Mouse (Mus musculus) MEL (cell line): Measurements from ENCODE around the gene Capn12. TPM values are rescaled to one million over a fixed set of nuclear protein-coding genes. Genes with fewer than 3 reads are reported as not detected.
"Not testable (repeated sequence)": the region's sequence is repeated elsewhere in the genome, so short reads cannot be mapped to it uniquely, and the experiment has no call there.

ENCODE experiments used
- DNase-seq: peaks from one replicate; pipeline ENCODE4 v3.0.0; 2011; ENCODE audit warnings: low read depth, low spot score
- H3K27ac ChIP-seq: 2 replicates; pipeline ENCODE4 v1.5.1; 2012; ENCODE audit warnings: low read depth, mild to moderate bottlenecking, control low read depth, low read length, moderate library complexity; ENCODE audit not compliant: control insufficient read depth
- H3K27me3 ChIP-seq, 2 experiments: fragments of 150-350 bp in 1 of 2; sonication (generic) in 1 of 2; 2 replicates each; pipeline ENCODE4 v1.6.1; 2012; ENCODE audit warnings: low read length in 2 of 2, mild to moderate bottlenecking in 2 of 2, improper control_type of control experiment in 1 of 2, moderate library complexity in 1 of 2; ENCODE audit not compliant: insufficient read depth in 2 of 2, control insufficient read depth in 1 of 2
- H3K36me3 ChIP-seq, 2 experiments: 2 replicates each; pipeline ENCODE4 v1.6.1; 2012 to 2014; ENCODE audit warnings: low read length in 2 of 2, improper control_type of control experiment in 1 of 2, inconsistent platforms in 1 of 2, mild to moderate bottlenecking in 1 of 2; ENCODE audit not compliant: insufficient read depth in 2 of 2, control insufficient read depth in 1 of 2
- H3K4me1 ChIP-seq, 2 experiments: fragments of 150-350 bp in 1 of 2; sonication (generic) in 1 of 2; 2 replicates each; pipeline ENCODE4 v1.6.1; 2012; ENCODE audit warnings: low read length in 2 of 2, improper control_type of control experiment in 1 of 2, mild to moderate bottlenecking in 1 of 2; ENCODE audit not compliant: insufficient read depth in 2 of 2, control insufficient read depth in 1 of 2
- H3K4me3 ChIP-seq, 2 experiments: fragments of 150-350 bp in 1 of 2; sonication (generic) in 1 of 2; 2 replicates each; pipeline ENCODE4 v1.5.1; 2012; ENCODE audit warnings: low read depth in 2 of 2, low read length in 2 of 2, mild to moderate bottlenecking in 2 of 2, moderate library complexity in 2 of 2, control low read depth in 1 of 2, improper control_type of control experiment in 1 of 2; ENCODE audit not compliant: control insufficient read depth in 1 of 2, insufficient read depth in 1 of 2
- H3K79me2 ChIP-seq: 2 replicates; pipeline ENCODE4 v1.6.1; 2012; ENCODE audit warnings: mild to moderate bottlenecking, low read length, moderate library complexity; ENCODE audit not compliant: control insufficient read depth, poor library complexity, insufficient read depth
- H3K9ac ChIP-seq: 2 replicates; pipeline ENCODE4 v1.6.1; 2012; ENCODE audit warnings: low read depth, mild to moderate bottlenecking, control low read depth, low read length, moderate library complexity; ENCODE audit not compliant: control insufficient read depth, poor library complexity, severe bottlenecking
- H3K9me3 ChIP-seq: fragments of 150-350 bp; sonication (generic); replicated peaks from 2 replicates; pipeline ENCODE4 v1.6.1; 2012; ENCODE audit warnings: mild to moderate bottlenecking, low read length, improper control_type of control experiment, moderate library complexity; ENCODE audit not compliant: insufficient read depth
- BHLHE40 ChIP-seq: IDR thresholded peaks from 2 replicates; pipeline ENCODE4 v1.6.1; 2012; ENCODE audit warnings: low read depth, mild to moderate bottlenecking, inconsistent platforms, low read length, improper control_type of control experiment, borderline replicate concordance
- CHD2 ChIP-seq: IDR thresholded peaks from 2 replicates; pipeline ENCODE4 v1.6.1; 2011; ENCODE audit warnings: low read length, improper control_type of control experiment
- CTCF ChIP-seq, 3 experiments: IDR thresholded peaks in 2 of 3; conservative IDR thresholded peaks in 1 of 3; 2 replicates each; pipeline ENCODE4 v1.5.1; 2011 to 2012; ENCODE audit warnings: low read length in 3 of 3, low read depth in 2 of 3, mild to moderate bottlenecking in 2 of 3, improper control_type of control experiment in 1 of 3, inconsistent platforms in 1 of 3, mixed read lengths in 1 of 3, moderate library complexity in 1 of 3; ENCODE audit not compliant: control insufficient read depth in 1 of 3, insufficient read depth in 1 of 3, poor library complexity in 1 of 3, severe bottlenecking in 1 of 3
- ETS1 ChIP-seq: IDR thresholded peaks from 2 replicates; pipeline ENCODE4 v1.6.1; 2012; ENCODE audit warnings: low read depth, mild to moderate bottlenecking, inconsistent platforms, low read length, improper control_type of control experiment, moderate library complexity
- GABPA ChIP-seq: IDR thresholded peaks from 2 replicates; pipeline ENCODE4 v1.6.1; 2012; ENCODE audit warnings: low read depth, mild to moderate bottlenecking, inconsistent platforms, low read length, improper control_type of control experiment, moderate library complexity
- GATA1 ChIP-seq: IDR thresholded peaks from 2 replicates; pipeline ENCODE4 v1.6.1; 2011; ENCODE audit warnings: low read depth, low read length, improper control_type of control experiment
- HCFC1 ChIP-seq: IDR thresholded peaks from 2 replicates; pipeline ENCODE4 v1.6.1; 2012; ENCODE audit warnings: low read depth, mild to moderate bottlenecking, inconsistent platforms, low read length, improper control_type of control experiment, moderate library complexity
- KAT2A ChIP-seq: conservative IDR thresholded peaks from 2 replicates; pipeline ENCODE4 v1.6.1; 2012; ENCODE audit warnings: low read depth, low read length, improper control_type of control experiment, inconsistent platforms
- MAX ChIP-seq: IDR thresholded peaks from 2 replicates; pipeline ENCODE4 v1.6.1; 2011; ENCODE audit warnings: low read length, improper control_type of control experiment
- MEF2A ChIP-seq: IDR thresholded peaks from 2 replicates; pipeline ENCODE4 v1.6.1; 2014; ENCODE audit warnings: low read depth, mild to moderate bottlenecking, inconsistent platforms, low read length, improper control_type of control experiment; ENCODE audit not compliant: poor library complexity, insufficient replicate concordance, severe bottlenecking; ENCODE audit errors: extremely low read depth
- NELFE ChIP-seq: IDR thresholded peaks from 2 replicates; pipeline ENCODE4 v1.6.1; 2011; ENCODE audit warnings: low read depth, low read length, improper control_type of control experiment
- NRF1 ChIP-seq: IDR thresholded peaks from 2 replicates; pipeline ENCODE4 v1.6.1; 2014; ENCODE audit warnings: low read depth, mild to moderate bottlenecking, inconsistent platforms, low read length, improper control_type of control experiment, moderate library complexity; ENCODE audit not compliant: poor library complexity, insufficient read depth, severe bottlenecking
- POLR2A ChIP-seq, 2 experiments: IDR thresholded peaks; 2 replicates each; pipeline ENCODE4 v1.6.1; 2011 to 2012; ENCODE audit warnings: low read length in 2 of 2, mild to moderate bottlenecking in 2 of 2, control low read depth in 1 of 2, improper control_type of control experiment in 1 of 2, low read depth in 1 of 2, moderate library complexity in 1 of 2; ENCODE audit not compliant: control insufficient read depth in 1 of 2, insufficient read depth in 1 of 2, poor library complexity in 1 of 2
- POLR2AphosphoS2 ChIP-seq: IDR thresholded peaks from 2 replicates; pipeline ENCODE4 v1.6.1; 2011; ENCODE audit warnings: low read length, improper control_type of control experiment
- POLR2AphosphoS5 ChIP-seq: IDR thresholded peaks from 2 replicates; pipeline ENCODE4 v1.6.1; 2012; ENCODE audit warnings: low read depth, borderline replicate concordance, mild to moderate bottlenecking, inconsistent platforms, low read length, moderate library complexity, mixed read lengths
- RAD21 ChIP-seq: IDR thresholded peaks from 2 replicates; pipeline ENCODE4 v1.6.1; 2011; ENCODE audit warnings: mild to moderate bottlenecking, low read depth, low read length, improper control_type of control experiment
- RCOR1 ChIP-seq: IDR thresholded peaks from 2 replicates; pipeline ENCODE4 v1.6.1; 2012; ENCODE audit warnings: low read depth, mild to moderate bottlenecking, inconsistent platforms, low read length, improper control_type of control experiment
- SIN3A ChIP-seq: IDR thresholded peaks from 2 replicates; pipeline ENCODE4 v1.6.1; 2012; ENCODE audit warnings: low read length, improper control_type of control experiment, inconsistent platforms
- SMC3 ChIP-seq: IDR thresholded peaks from 2 replicates; pipeline ENCODE4 v1.6.1; 2011; ENCODE audit warnings: low read depth, low read length, improper control_type of control experiment
- TAL1 ChIP-seq: IDR thresholded peaks from 2 replicates; pipeline ENCODE4 v1.6.1; 2012; ENCODE audit warnings: mild to moderate bottlenecking, inconsistent platforms, low read length, moderate library complexity, mixed read lengths
- UBTF ChIP-seq: IDR thresholded peaks from 2 replicates; pipeline ENCODE4 v1.6.1; 2012; ENCODE audit warnings: low read depth, mild to moderate bottlenecking, inconsistent platforms, low read length, improper control_type of control experiment, moderate library complexity, borderline replicate concordance; ENCODE audit not compliant: insufficient read depth
- USF1 ChIP-seq: IDR thresholded peaks from 2 replicates; pipeline ENCODE4 v1.6.1; 2014; ENCODE audit warnings: low read depth, mild to moderate bottlenecking, inconsistent platforms, low read length, improper control_type of control experiment, moderate library complexity
- USF2 ChIP-seq, 2 experiments: IDR thresholded peaks; 2 replicates each; pipeline ENCODE4 v1.6.1; 2011 to 2012; ENCODE audit warnings: improper control_type of control experiment in 2 of 2, low read length in 2 of 2, borderline replicate concordance in 1 of 2, inconsistent platforms in 1 of 2, low read depth in 1 of 2, mild to moderate bottlenecking in 1 of 2; ENCODE audit not compliant: insufficient read depth in 1 of 2
- ZC3H11A ChIP-seq: IDR thresholded peaks from 2 replicates; pipeline ENCODE4 v1.6.1; 2012; ENCODE audit warnings: low read depth, mild to moderate bottlenecking, inconsistent platforms, low read length, improper control_type of control experiment
- ZKSCAN1 ChIP-seq: IDR thresholded peaks from 2 replicates; pipeline ENCODE4 v1.6.1; 2012; ENCODE audit warnings: low read depth, mild to moderate bottlenecking, inconsistent platforms, low read length, improper control_type of control experiment, moderate library complexity
- ZNF384 ChIP-seq: IDR thresholded peaks from 2 replicates; pipeline ENCODE4 v1.6.1; 2012; ENCODE audit warnings: low read depth, mild to moderate bottlenecking, inconsistent platforms, low read length, improper control_type of control experiment
- polyA plus RNA-seq, 2 experiments: library from polyadenylated mRNA; stranded (reverse) in 1 of 2; unstranded in 1 of 2; fragments of >175 nt in 1 of 2; fragments of >200 nt in 1 of 2; gene quantifications; 2 replicates each; pipeline versions ENCODE4 v1.2.1 to v1.2.4; 2012; ENCODE audit warnings: low replicate concordance in 2 of 2, low read depth in 1 of 2; ENCODE audit not compliant: insufficient read length in 2 of 2, insufficient read depth in 1 of 2, missing spikeins in 1 of 2
- total RNA-seq: library from RNA; depleted of rRNA; stranded (reverse); fragments of 300-350 nt; gene quantifications from 2 replicates; pipeline ENCODE4 v1.2.3, GENCODE M21; 2012

The Capn12 gene
- total and polyA plus RNA-seq, 3 experiments = 0.19 TPM; not detected in 2

DNA sequence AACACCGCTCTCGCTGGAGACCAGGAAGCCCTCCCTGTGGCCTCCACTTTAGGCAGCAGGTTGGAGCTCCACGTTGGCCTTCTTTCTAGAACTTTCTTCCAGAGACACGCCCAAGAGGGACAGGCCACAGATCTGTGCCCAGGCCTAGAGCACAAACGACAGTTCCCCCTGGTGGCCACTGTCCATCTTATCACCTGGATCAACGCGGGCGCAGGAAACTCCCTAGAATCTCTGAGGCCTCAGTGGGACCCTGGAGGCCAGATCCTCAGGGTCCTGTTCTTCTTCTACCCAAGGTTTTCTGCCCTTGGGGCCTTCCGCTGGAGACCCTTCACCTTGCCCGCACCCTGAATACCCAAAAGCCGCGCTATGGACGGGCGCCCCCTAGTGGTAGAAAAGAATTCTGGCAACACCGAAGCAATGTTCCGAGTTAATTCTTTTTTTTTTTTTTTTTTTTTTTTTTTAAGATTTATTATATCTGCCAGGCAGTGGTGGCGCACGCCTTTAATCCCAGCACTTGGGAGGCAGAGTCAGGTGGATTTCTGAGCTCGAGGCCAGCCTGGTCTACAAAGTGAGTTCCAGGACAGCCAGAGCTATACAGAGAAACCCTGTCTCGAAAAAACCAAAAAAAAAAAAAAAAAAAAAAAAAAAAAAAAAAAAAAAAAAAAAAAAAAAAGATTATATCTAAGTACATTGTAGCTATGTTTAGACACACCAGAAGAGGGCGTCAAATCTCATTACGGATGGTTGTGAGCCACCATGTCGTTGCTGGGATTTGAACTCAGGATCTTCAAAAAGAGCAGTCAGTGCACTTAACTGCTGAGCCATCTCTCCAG, 13.5 kb upstream of the Capn12 start:
- DNase-seq = peak; percentile 79
- H3K4me3 ChIP-seq = peak overlapping the region in 1 of 2 experiments; percentile 33; a peak in 1 of 4 replicates
- H3K4me1 ChIP-seq = peaks cover 7 to 41% of the 10 kb centered on the region in 2 experiments
- not testable (repeated sequence) for H3K9me3 ChIP-seq, H3K27me3 ChIP-seq, H3K79me2 ChIP-seq
- H3K36me3 ChIP-seq = peaks cover 0 to 26% of the 10 kb centered on the region in 2 experiments; a peak in 2 of 4 replicates
- TF ChIP-seq ZC3H11A (peak; percentile 41; the same call in 1 of the 2 replicates), ZNF384 (peak; percentile 96), SIN3A (peak; percentile 33; the same call in 1 of the 2 replicates), ZKSCAN1 (peak; percentile 49; the same call in 1 of the 2 replicates), CTCF (IDR thresholded peaks at IDR 0.05 in 2 of 3, conservative IDR thresholded peaks at IDR 0.05 in 1 of 3; ENCODE audit: control insufficient read depth in 1 of 3, insufficient read depth in 1 of 3, low read depth in 2 of 3, low read length in 3 of 3, poor library complexity in 1 of 3, severe bottlenecking in 1 of 3) (peak; percentile 52 to 88 (median 71); a peak in 5 of 6 replicates), RAD21 (peak; percentile 46; the same call in 1 of the 2 replicates), SMC3 (peak; percentile 58), HCFC1 (0 out of 2 replicates have a peak, but pooled peaks have one; percentile 49)
- H3K9ac ChIP-seq = peak overlapping the region; percentile 52
- H3K27ac ChIP-seq = peak overlapping the region; percentile 93

DNA sequence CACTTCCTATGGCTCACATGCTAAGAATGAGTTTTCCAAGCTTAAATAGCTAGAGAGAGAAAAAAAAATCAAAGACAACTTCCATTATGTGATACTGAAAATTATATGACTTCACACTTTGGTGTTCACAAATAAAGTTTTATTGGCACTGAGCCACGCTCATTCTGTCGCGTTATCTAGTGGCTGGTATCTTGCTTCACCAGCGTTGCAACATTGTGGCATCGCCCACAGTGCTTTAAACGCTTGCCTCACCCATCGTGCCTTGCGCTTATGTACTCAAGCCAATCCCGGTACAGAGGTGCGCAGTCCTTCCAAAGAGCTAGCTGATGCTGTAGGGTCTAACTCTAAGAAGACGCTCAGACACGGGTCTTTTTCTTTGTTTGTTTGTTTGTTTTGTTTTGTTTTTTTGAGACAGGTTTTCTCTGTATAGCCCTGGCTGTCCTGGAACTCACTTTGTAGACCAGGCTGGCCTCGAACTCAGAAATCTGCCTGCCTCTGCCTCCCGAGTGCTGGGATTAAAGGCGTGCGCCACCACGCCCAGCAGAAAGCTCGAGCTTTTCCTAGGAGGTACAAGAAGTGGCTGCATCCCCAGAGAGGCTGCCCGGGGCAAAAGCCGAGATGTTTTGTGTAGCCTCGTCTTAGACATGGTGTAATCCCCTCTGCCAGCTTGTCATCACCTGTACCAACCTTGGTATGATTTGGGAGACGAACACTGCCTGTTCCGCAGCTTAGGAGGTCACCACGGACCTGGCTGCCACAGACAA, 10.1 kb upstream of the Capn12 start:
- Histone ChIP-seq H3K9ac (peak overlapping the region; percentile 4; the same call in 1 of the 2 replicates), H3K27ac (peak overlapping the region; percentile 35; the same call in 1 of the 2 replicates), H3K79me2 (no peaks in the 10 kb centered on the region), H3K27me3 (no peaks in the 10 kb centered on the region), H3K4me1 (peaks cover 11 to 22% of the 10 kb centered on the region in 2 experiments), H3K9me3 (no peaks in the 10 kb centered on the region), H3K4me3 (no peak overlapping the region; a peak in 1 of 4 replicates), H3K36me3 (peaks cover 0 to 18% of the 10 kb centered on the region in 2 experiments; a peak in 2 of 4 replicates)
- DNase-seq = peak; percentile 92
- TF ChIP-seq POLR2A (IDR thresholded peaks at IDR 0.05; ENCODE audit: control insufficient read depth in 1 of 2, insufficient read depth in 1 of 2, low read depth in 1 of 2, low read length in 2 of 2, poor library complexity in 1 of 2) (peak in 1 of 2 experiments; percentile 22; a peak in 1 of 4 replicates), UBTF (no peak), GABPA (0 out of 2 replicates have a peak, but pooled peaks have one; percentile 49), ETS1 (peak; percentile 95), KAT2A (peak; percentile 46), MEF2A (no peak), NRF1 (0 out of 2 replicates have a peak, but pooled peaks have one; percentile 33), USF1 (no peak), POLR2AphosphoS2 (peak; percentile 61; the same call in 1 of the 2 replicates), ZNF384 (peak; percentile 82), BHLHE40 (no peak), GATA1 (peak; percentile 95), NELFE (peak; percentile 30; the same call in 1 of the 2 replicates), CTCF (IDR thresholded peaks at IDR 0.05 in 2 of 3, conservative IDR thresholded peaks at IDR 0.05 in 1 of 3; ENCODE audit: control insufficient read depth in 1 of 3, insufficient read depth in 1 of 3, low read depth in 2 of 3, low read length in 3 of 3, poor library complexity in 1 of 3, severe bottlenecking in 1 of 3) (no peak), CHD2 (peak; percentile 61), TAL1 (peak; percentile 79), POLR2AphosphoS5 (no peak), MAX (peak; percentile 91), RCOR1 (peak; percentile 93), USF2 (IDR thresholded peaks at IDR 0.05; ENCODE audit: borderline replicate concordance in 1 of 2, insufficient read depth in 1 of 2, low read depth in 1 of 2, low read length in 2 of 2) (no peak)
